Mouse (Mus musculus) gonadal fat pad, adult 2 months (tissue): ENCODE results near the gene Clstn2. TPM values are rescaled to one million over a fixed set of nuclear protein-coding genes. Genes with fewer than 3 reads are reported as not detected.

Experiments
- DNase-seq: peaks from one replicate; pipeline ENCODE4 v3.0.0-alpha.2; 2012; ENCODE audit warnings: low read depth
- polyA plus RNA-seq: library from polyadenylated mRNA; depleted of rRNA; stranded (reverse); fragments of >200 nt; gene quantifications from 2 replicates; pipeline ENCODE4 v1.2.3, GENCODE M21; 2012

Clstn2 gene
- polyA plus RNA-seq, 1 experiment: 3.4 TPM

- DNase-seq: no peak
Observed at GRCm38 (mm10) chr9:97950378-97951006, 82.5 kb downstream of the Clstn2 start.

DNA sequence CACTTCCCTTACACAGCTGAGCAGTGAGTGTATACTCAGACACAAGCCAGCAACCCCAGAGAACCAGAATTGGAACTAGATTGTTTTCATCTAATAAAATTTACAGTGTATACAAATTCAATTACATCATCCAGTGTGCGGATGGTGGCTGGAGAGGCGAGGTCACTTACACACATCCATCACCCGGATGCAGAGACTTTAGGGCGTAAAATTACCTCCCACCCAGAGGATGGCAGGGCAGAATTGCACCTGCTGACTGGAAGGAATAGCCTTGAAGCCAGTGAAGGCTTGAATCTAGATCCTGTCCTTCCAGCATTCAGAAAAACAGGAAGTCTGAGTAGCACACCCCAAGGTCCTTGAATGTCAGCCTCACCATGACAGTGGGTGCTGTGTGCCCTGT is 113.7 kb downstream of the Clstn2 start:
- DNase-seq: no peak

- DNase-seq: no peak
Observed at GRCm38 (mm10) chr9:97891415-97891814, 141.6 kb downstream of the Clstn2 start.

- no peak for DNase-seq
Observed at GRCm38 (mm10) chr9:97883336-97883735, 149.6 kb downstream of the Clstn2 start.

DNA sequence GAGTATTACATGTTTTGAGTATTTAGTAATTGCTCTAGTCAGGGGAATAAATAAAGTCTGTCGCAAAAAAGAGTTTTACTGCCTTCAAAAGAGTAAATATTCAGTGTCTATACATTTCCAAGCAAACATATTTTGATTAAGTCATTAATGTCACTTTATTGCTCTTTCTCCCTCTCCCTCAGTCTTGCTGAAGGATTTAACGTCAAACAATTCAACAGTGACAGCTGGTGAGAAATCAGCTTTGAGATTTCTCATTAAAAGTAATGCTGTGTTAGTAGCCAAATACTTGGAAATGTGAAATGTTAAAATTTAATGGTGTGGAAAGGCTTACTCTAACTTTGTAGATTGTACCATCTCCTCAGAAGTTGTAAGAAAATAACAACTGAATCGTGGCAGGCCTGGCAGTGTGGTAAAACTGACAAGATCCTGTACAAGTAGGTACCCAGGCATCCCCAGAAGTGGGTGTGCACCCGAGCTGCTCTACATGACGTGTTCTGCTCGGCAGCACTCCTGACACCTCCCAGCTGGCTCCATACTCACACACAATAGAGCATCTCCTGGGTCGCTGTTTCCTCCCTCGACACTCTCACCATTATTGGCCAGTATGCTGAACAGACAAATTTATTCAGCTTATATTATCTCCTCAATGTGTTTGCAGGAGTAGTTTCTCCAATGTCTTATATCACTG is 165.8 kb downstream of the Clstn2 start:
- no peak for DNase-seq

DNA sequence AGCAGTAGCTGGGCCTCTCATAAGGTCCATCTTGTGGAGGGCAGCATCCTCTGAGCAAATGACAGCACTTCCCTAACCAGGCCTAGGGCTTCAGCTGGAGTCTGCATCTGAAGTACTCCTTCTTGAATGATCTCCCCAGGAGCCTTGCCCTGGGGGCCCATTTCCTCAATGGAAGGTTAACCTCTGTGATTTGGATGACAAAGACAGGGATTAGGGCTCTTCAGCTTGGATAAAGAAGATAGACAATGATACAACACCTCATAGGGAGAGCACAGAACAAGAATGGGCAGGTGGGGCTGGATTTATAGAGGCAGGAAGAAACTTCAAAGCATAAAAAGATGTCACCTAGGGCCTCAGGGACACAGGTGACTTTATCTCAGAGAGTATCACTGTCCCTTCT is 180.1 kb downstream of the Clstn2 start:
- DNase-seq: no peak

DNA sequence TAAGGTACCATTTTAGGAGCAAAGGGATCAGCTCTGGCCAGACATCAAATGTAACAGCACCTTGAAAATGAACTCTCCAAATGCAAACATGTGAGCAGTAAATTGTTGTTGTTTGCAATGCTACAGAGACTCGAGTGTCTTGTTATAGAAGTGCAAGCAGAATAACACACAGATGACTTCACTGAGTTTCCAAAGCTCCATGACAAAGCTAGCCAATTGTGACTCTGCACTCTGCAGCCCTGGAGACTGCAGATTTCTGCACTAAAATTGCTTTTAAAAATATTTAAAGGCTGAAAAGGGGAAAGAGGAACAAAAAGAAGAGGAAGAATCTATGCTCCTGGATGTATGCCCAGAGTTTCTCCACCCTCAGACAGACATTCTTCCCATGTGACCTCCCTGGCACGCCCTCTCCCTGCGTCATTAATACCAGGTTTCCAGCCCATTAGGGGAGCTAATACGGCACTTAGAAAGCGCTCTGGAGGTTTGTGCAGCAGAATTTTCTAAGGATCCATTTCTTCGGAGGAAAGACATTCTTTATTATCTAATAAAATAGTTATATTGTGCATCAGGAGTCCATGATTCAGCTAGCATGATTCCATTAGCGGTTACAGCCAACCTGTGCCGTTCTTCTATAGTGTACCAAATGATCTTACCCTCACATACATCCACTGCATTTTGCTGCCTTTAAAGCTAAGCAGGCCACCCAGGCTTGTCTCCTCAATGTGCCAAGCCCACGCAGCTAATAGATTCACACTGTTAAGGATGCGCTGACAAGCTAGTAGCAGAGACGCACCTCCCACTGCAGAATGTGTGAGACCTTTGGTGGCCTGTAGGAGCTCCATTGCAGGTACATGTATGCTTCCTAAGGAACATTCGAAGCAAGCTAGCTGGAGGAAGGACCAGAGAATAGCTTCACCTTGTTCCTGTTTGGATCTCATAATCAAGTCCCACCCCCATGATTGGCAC is 184.8 kb downstream of the Clstn2 start:
- no peak for DNase-seq

- DNase-seq: no peak
Observed at GRCm38 (mm10) chr9:97842054-97842453, 190.9 kb downstream of the Clstn2 start.

- no peak for DNase-seq
Observed at GRCm38 (mm10) chr9:97831216-97831615, 201.8 kb downstream of the Clstn2 start.

DNA sequence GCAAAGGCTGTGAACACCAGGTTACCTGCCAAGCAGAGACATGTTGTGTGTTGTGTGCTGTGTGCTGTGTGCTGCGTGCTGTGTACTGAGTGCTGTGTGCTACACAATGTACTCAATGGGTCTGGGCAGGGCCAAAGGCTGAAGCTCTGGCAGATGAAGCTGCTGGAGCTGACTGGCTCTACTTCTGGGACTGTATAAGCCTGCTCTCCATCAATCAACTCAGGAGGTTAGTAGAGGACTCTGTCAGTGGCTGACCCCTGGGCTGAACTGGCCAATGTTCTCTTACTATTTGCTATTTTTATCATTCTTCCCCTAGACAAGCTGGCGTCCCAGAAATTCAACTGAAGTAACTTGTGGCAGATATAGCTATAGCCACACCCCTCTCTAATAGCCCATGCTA is 203.1 kb downstream of the Clstn2 start:
- DNase-seq: no peak

- DNase-seq: no peak
Observed at GRCm38 (mm10) chr9:97827689-97828088, 205.3 kb downstream of the Clstn2 start.

- no peak for DNase-seq
Observed at GRCm38 (mm10) chr9:97826077-97826947, 206.7 kb downstream of the Clstn2 start.

DNA sequence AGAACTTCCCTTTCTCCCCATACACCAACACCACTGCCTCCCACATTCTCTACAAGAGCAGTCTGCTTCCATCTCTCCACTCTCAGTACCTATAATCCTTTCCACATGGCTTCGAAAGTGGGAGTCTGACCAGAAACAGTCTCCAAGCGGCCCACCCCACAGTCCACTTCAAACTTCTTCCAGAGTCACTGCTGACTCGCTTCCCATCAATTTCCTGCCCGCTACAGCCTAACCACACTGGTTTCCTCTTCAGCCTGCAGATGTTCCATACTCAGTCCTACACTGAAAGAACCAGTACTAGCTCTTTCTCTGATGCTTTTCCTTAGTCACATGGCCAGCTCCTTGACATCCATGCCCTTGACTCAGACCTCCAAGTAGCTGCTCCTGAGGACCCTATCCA is 215.9 kb downstream of the Clstn2 start:
- DNase-seq: no peak

- DNase-seq: no peak
Observed at GRCm38 (mm10) chr9:97816143-97816805, 216.7 kb downstream of the Clstn2 start.

- no peak for DNase-seq
Observed at GRCm38 (mm10) chr9:97813157-97813556, 219.8 kb downstream of the Clstn2 start.

DNA sequence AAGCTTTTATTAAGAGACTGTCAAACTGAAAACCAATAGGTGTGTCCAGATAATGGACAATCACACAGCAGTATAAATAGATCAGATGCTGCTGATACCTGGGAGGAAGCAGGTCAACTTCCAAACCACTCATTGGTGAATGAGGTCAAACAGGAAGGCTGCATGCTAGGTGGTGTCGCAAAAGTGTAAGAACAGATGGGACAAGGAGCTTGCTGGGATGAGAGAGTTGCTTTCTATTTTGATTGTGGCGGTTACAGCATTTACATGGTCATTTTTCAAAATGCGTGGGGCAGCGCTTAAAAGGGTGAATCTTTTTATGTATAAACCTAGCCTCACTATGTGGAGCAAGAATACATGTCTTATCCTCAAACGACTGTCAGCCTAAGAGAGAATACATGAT is 225.9 kb downstream of the Clstn2 start:
- DNase-seq: no peak

GRCm38 (mm10) chr9:97793661-97794060 is 239.3 kb downstream of the Clstn2 start:
- DNase-seq: peak; percentile 44

DNA sequence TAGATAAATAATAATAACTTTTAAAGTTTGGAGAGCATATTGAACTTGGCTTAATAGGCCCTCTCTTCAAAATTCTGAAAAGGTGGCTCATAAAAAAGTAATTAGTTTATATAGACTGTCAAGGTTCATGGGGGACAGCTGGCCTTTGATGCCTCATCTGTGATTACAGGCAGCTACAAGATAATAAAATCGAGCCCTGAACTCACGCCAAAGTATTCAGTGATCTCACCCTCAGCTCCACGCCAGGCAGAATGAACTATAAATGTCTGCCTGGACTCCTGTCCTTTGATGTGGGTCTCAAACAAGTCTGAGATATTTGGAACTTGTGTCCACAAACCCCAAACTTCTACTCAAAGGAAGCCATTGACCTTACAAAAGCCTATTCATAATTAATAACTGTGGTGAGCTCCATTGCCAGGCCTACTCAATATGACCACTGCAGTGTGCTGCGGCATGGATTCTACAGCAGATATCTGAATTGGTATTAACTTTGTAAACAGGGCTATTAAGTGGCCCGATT is 244.8 kb downstream of the Clstn2 start:
- no peak for DNase-seq

GRCm38 (mm10) chr9:97780032-97780616 is 252.9 kb downstream of the Clstn2 start:
- DNase-seq: no peak

DNA sequence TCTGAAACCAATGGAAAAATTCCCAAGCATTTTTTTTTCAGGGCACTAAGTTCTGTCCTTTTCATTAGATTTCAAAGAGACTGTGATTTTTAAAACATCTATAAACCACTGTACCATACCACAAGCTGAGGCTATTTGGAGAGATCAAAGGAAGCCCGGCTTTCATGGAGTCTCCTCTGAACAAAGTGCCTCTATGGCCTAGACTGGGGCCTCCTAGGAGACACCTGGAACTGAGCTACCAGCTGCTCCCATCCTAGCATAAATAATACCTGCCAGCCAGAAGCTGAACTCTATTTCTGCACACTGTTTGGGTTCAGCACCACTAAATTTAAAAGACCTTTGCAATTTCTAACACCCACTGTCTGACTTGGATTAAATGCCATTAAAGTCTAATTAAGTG is 257.2 kb downstream of the Clstn2 start:
- no peak for DNase-seq
